Mouse (Mus musculus) embryonic facial prominence, embryonic 10.5 days (tissue): ENCODE results near the gene Fgf22. TPM values are rescaled to one million over a fixed set of nuclear protein-coding genes. Genes with fewer than 3 reads are reported as not detected.
A peak's percentile ranks its signal among the peaks of the same experiment; 100 is the strongest.

ENCODE experiments used
- DNase-seq: peaks from one replicate; pipeline ENCODE4 v3.0.0-alpha.2; 2017; ENCODE audit warnings: low spot score
- H3K27ac ChIP-seq: fragments of 300-500 bp; sonication (generic); replicated peaks from 2 replicates; pipeline ENCODE4 v1.5.1; 2016; ENCODE audit warnings: mild to moderate bottlenecking
- H3K27me3 ChIP-seq: fragments of 300-500 bp; sonication (generic); replicated peaks from 2 replicates; pipeline ENCODE4 v1.6.1; 2016; ENCODE audit warnings: low read depth, mild to moderate bottlenecking; ENCODE audit not compliant: poor library complexity, severe bottlenecking
- H3K36me3 ChIP-seq: fragments of 300-500 bp; sonication (generic); replicated peaks from 2 replicates; pipeline ENCODE4 v1.6.1; 2016; ENCODE audit warnings: mild to moderate bottlenecking, moderate library complexity
- H3K4me1 ChIP-seq: fragments of 300-500 bp; sonication (generic); 2 replicates; pipeline ENCODE4 v1.6.1; 2016
- H3K4me3 ChIP-seq: fragments of 300-500 bp; sonication (generic); 2 replicates; pipeline ENCODE4 v1.5.1; 2016; ENCODE audit warnings: mild to moderate bottlenecking, moderate library complexity
- H3K9me3 ChIP-seq: fragments of 300-500 bp; sonication (generic); 2 replicates; pipeline ENCODE4 v1.6.1; 2016; ENCODE audit warnings: mild to moderate bottlenecking
- WGBS: fragments of 180-500 bp; shearing (Covaris S2); methylation state at CpG from one replicate; pipeline ENCODE4 v1.1.7; 2016; 5-methylcytosine and 5-hydroxymethylcytosine counted together
- polyA plus RNA-seq: library from polyadenylated mRNA; unstranded; fragments of >200 nt; fragmentation: Nextera tagmentation; extraction: Ambion mirVana; gene quantifications from 2 replicates; pipeline ENCODE4 v1.2.1, GENCODE M21; 2016

Fgf22 gene
- polyA plus RNA-seq, 1 experiment from 2014 or later, result 0.46 TPM

- no peak overlapping the region for H3K27ac ChIP-seq
- no peaks in the 10 kb centered on the region for H3K9me3 ChIP-seq
- DNase-seq, result no peak
- H3K36me3 ChIP-seq, result no peaks in the 10 kb centered on the region
- WGBS, result 61% methylated on average over 2 of the region's 2 CpGs
- H3K4me1 ChIP-seq, result peaks cover 24% of the 10 kb centered on the region
- H3K4me3 ChIP-seq, result no peak overlapping the region
- peaks cover 7% of the 10 kb centered on the region for H3K27me3 ChIP-seq
These were observed 34.7 kb downstream of the Fgf22 start for GRCm38 (mm10) chr10:79789581-79789980.

GRCm38 (mm10) chr10:79790861-79791260, 36.0 kb downstream of the Fgf22 start, which contains the start of gene Prss57:
Gene Prss57, minus strand, starts transcription at chr10:79790961.
- H3K4me3 ChIP-seq, result no peak within 1 kb of the TSS
- peaks cover 33% of the 10 kb centered on the region for H3K4me1 ChIP-seq
- 84% methylated on average over 4 of the region's 4 CpGs for WGBS
- DNase-seq, result no peak
- H3K27me3 ChIP-seq, result no peaks in the 10 kb centered on the region; the same call in 1 of the 2 replicates
- H3K27ac ChIP-seq, result no peak within 1 kb of the TSS
- no peaks in the 10 kb centered on the region for H3K9me3 ChIP-seq
- peaks cover 7% of the 10 kb centered on the region for H3K36me3 ChIP-seq

- H3K27me3 ChIP-seq, result no peaks in the 10 kb centered on the region; the same call in 1 of the 2 replicates
- 79% methylated on average over 5 of the region's 5 CpGs for WGBS
- peaks cover 43% of the 10 kb centered on the region for H3K4me1 ChIP-seq
- no peak for DNase-seq
- H3K36me3 ChIP-seq, result peaks cover 15% of the 10 kb centered on the region
- no peaks in the 10 kb centered on the region for H3K9me3 ChIP-seq
- 0 out of 2 replicates have a peak overlapping the region, but pooled peaks have one; percentile 97 for H3K27ac ChIP-seq
- H3K4me3 ChIP-seq, result peak overlapping the region; percentile 95; the same call in 1 of the 2 replicates
These were observed 37.6 kb downstream of the Fgf22 start for GRCm38 (mm10) chr10:79792339-79793040.

GRCm38 (mm10) chr10:79793051-79793737, 38.3 kb downstream of the Fgf22 start, which contains the start of gene Palm:
Gene Palm, plus strand, starts transcription at chr10:79793572.
- peaks cover 50% of the 10 kb centered on the region for H3K4me1 ChIP-seq
- 5% methylated on average over 51 of the region's 51 CpGs for WGBS

GRCm38 (mm10) chr10:79793738-79794490, 39.0 kb downstream of the Fgf22 start:
- peak; percentile 67 for DNase-seq
- Histone ChIP-seq H3K36me3 (peaks cover 16% of the 10 kb centered on the region), H3K9me3 (no peaks in the 10 kb centered on the region), H3K4me1 (peaks cover 52% of the 10 kb centered on the region), H3K27ac (peak overlapping the region; percentile 97), H3K27me3 (no peaks in the 10 kb centered on the region; the same call in 1 of the 2 replicates), H3K4me3 (peak overlapping the region; percentile 95)
- 3% methylated on average over 37 of the region's 38 CpGs for WGBS

More at GRCm38 (mm10) chr10:79793051-79793737, 38.3 kb downstream of the Fgf22 start, which contains the start of gene Palm:
- peak within 1 kb of the TSS; percentile 95 for H3K4me3 ChIP-seq
- DNase-seq, result peak; percentile 86
- H3K36me3 ChIP-seq, result peaks cover 15% of the 10 kb centered on the region
- no peaks in the 10 kb centered on the region for H3K9me3 ChIP-seq
- H3K27ac ChIP-seq, result peak within 1 kb of the TSS; percentile 97
- H3K27me3 ChIP-seq, result no peaks in the 10 kb centered on the region; the same call in 1 of the 2 replicates

- Histone ChIP-seq H3K27me3 (no peaks in the 10 kb centered on the region; the same call in 1 of the 2 replicates), H3K27ac (peak overlapping the region; percentile 97), H3K36me3 (peaks cover 21% of the 10 kb centered on the region), H3K4me1 (peaks cover 51% of the 10 kb centered on the region), H3K9me3 (no peaks in the 10 kb centered on the region), H3K4me3 (peak overlapping the region; percentile 95)
- 7% methylated on average over 10 of the region's 10 CpGs for WGBS
- peak; percentile 46 for DNase-seq
These were observed 39.6 kb downstream of the Fgf22 start for GRCm38 (mm10) chr10:79794491-79794931.

- Histone ChIP-seq H3K4me1 (peaks cover 51% of the 10 kb centered on the region), H3K4me3 (peak overlapping the region; percentile 11; the same call in 1 of the 2 replicates), H3K27me3 (no peaks in the 10 kb centered on the region), H3K36me3 (peaks cover 33% of the 10 kb centered on the region), H3K27ac (no peak overlapping the region), H3K9me3 (no peaks in the 10 kb centered on the region)
- no peak for DNase-seq
- WGBS, result 97% methylated on average over 3 of the region's 3 CpGs
These were observed 41.0 kb downstream of the Fgf22 start for GRCm38 (mm10) chr10:79795905-79796304.

- Histone ChIP-seq H3K36me3 (peaks cover 37% of the 10 kb centered on the region), H3K27me3 (no peaks in the 10 kb centered on the region), H3K9me3 (no peaks in the 10 kb centered on the region), H3K27ac (peak overlapping the region; percentile 51; the same call in 1 of the 2 replicates), H3K4me3 (0 out of 2 replicates have a peak overlapping the region, but pooled peaks have one; percentile 20), H3K4me1 (peaks cover 63% of the 10 kb centered on the region)
- 48% methylated on average over 15 of the region's 15 CpGs for WGBS
- DNase-seq, result peak; percentile 44
These were observed 42.5 kb downstream of the Fgf22 start for GRCm38 (mm10) chr10:79797326-79797725.

- no peak for DNase-seq
- no peaks in the 10 kb centered on the region for H3K9me3 ChIP-seq
- WGBS, result 92% methylated on average over 12 of the region's 12 CpGs
- H3K4me3 ChIP-seq, result no peak overlapping the region
- H3K27me3 ChIP-seq, result no peaks in the 10 kb centered on the region
- peaks cover 67% of the 10 kb centered on the region for H3K4me1 ChIP-seq
- H3K27ac ChIP-seq, result no peak overlapping the region
- peaks cover 40% of the 10 kb centered on the region for H3K36me3 ChIP-seq
These were observed 43.5 kb downstream of the Fgf22 start for GRCm38 (mm10) chr10:79798289-79798928.

- DNase-seq, result no peak
- Histone ChIP-seq H3K4me3 (no peak overlapping the region), H3K36me3 (peaks cover 35% of the 10 kb centered on the region), H3K27me3 (no peaks in the 10 kb centered on the region), H3K4me1 (peaks cover 69% of the 10 kb centered on the region), H3K9me3 (no peaks in the 10 kb centered on the region), H3K27ac (no peak overlapping the region)
- 87% methylated on average over 11 of the region's 11 CpGs for WGBS
These were observed 45.6 kb downstream of the Fgf22 start for GRCm38 (mm10) chr10:79800508-79800907.

- DNase-seq, result no peak
- 28% methylated on average over 3 of the region's 3 CpGs for WGBS
- no peaks in the 10 kb centered on the region for H3K9me3 ChIP-seq
- H3K27ac ChIP-seq, result peak overlapping the region; percentile 87
- H3K27me3 ChIP-seq, result no peaks in the 10 kb centered on the region
- H3K36me3 ChIP-seq, result peaks cover 34% of the 10 kb centered on the region
- H3K4me3 ChIP-seq, result peak overlapping the region; percentile 51; the same call in 1 of the 2 replicates
- peaks cover 77% of the 10 kb centered on the region for H3K4me1 ChIP-seq
These were observed 47.0 kb downstream of the Fgf22 start for GRCm38 (mm10) chr10:79801837-79802236.
